Mouse (Mus musculus) cerebellum, adult 2 months (tissue): ENCODE data around the gene Spats1. TPM values are rescaled to one million over a fixed set of nuclear protein-coding genes. Genes with fewer than 3 reads are reported as not detected.

Source experiments
- DNase-seq, 2 experiments: peaks; one replicate each; pipeline ENCODE4 v3.0.0; 2021
- H3K27ac ChIP-seq: fragments of 200-500 bp; 2 replicates; pipeline ENCODE4 v1.5.1; 2012; ENCODE audit warnings: low read length, control low read depth, inconsistent platforms; ENCODE audit not compliant: insufficient read depth
- H3K27me3 ChIP-seq: fragments of 200-500 bp; 2 replicates; pipeline ENCODE4 v1.6.1; 2012; ENCODE audit warnings: inconsistent platforms, mild to moderate bottlenecking, low read length, moderate library complexity; ENCODE audit not compliant: control insufficient read depth, insufficient read depth
- H3K4me1 ChIP-seq: fragments of 200-500 bp; 2 replicates; pipeline ENCODE4 v1.6.1; 2011; ENCODE audit warnings: low read length; ENCODE audit not compliant: control insufficient read depth, insufficient read depth
- H3K4me3 ChIP-seq: fragments of 200-500 bp; replicated peaks from 2 replicates; pipeline ENCODE3; 2011; ENCODE audit warnings: mild to moderate bottlenecking, low read depth, low read length, control low read depth; ENCODE audit not compliant: insufficient read depth
- CTCF ChIP-seq: fragments of 200-500 bp; IDR thresholded peaks from 2 replicates; pipeline ENCODE4 v1.5.1; 2011; ENCODE audit warnings: low read depth, mild to moderate bottlenecking, control low read depth, low read length, moderate library complexity, borderline replicate concordance; ENCODE audit not compliant: insufficient read depth
- POLR2A ChIP-seq: fragments of 200-500 bp; IDR thresholded peaks from 2 replicates; pipeline ENCODE4 v1.6.1; 2011; ENCODE audit warnings: low read length, control low read depth, borderline replicate concordance; ENCODE audit not compliant: insufficient read depth
- WGBS: fragments of 180-500 bp; shearing (Covaris S2); methylation state at CpG from one replicate; pipeline ENCODE4 v1.1.7; 2018; 5-methylcytosine and 5-hydroxymethylcytosine counted together
- polyA plus RNA-seq: library from polyadenylated mRNA; depleted of rRNA; stranded (reverse); fragments of >200 nt; gene quantifications from 2 replicates; pipeline ENCODE4 v1.2.3, GENCODE M21; 2012

Spats1 gene
- polyA plus RNA-seq, 1 experiment: 2.6 TPM

DNA sequence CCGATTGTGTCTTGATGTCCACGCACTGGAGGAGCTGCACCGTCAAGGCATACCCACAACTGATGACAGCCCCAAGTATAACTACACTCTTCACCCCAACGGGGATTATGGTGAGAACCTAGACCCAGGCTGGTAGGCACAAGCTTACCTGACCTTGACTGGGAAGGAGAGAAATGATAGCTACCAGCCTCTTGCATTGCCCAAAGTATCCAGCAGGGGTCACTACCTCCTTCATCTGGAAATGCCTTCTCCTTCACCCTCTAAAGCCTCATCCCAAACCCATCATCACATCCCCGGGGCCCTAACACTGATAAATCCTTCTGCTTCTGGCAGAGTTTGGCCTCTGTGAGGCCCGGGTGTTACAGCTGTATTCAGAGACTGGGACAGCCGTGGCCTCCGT is 41.3 kb upstream of the Spats1 start:
- Histone ChIP-seq H3K4me3 (no peak overlapping the region), H3K4me1 (peaks cover 42% of the 10 kb centered on the region), H3K27me3 (no peaks in the 10 kb centered on the region), H3K27ac (peak overlapping the region; percentile 57)
- 35% methylated on average over 8 of the region's 8 CpGs for WGBS
- TF ChIP-seq CTCF (peak; percentile 92), POLR2A (no peak)
- peak; percentile 85 to 95 for DNase-seq

GRCm38 (mm10) chr17:45515806-45516205 is 40.6 kb upstream of the Spats1 start:
- no peak for TF ChIP-seq POLR2A
- no peak for TF ChIP-seq CTCF
- no peak overlapping the region for H3K4me3 ChIP-seq
- 88% methylated on average over 10 of the region's 10 CpGs for WGBS
- H3K4me1 ChIP-seq: peaks cover 42% of the 10 kb centered on the region
- H3K27me3 ChIP-seq: no peaks in the 10 kb centered on the region
- peak in 1 of 2 experiments; percentile 22 for DNase-seq
- H3K27ac ChIP-seq: no peak overlapping the region

DNA sequence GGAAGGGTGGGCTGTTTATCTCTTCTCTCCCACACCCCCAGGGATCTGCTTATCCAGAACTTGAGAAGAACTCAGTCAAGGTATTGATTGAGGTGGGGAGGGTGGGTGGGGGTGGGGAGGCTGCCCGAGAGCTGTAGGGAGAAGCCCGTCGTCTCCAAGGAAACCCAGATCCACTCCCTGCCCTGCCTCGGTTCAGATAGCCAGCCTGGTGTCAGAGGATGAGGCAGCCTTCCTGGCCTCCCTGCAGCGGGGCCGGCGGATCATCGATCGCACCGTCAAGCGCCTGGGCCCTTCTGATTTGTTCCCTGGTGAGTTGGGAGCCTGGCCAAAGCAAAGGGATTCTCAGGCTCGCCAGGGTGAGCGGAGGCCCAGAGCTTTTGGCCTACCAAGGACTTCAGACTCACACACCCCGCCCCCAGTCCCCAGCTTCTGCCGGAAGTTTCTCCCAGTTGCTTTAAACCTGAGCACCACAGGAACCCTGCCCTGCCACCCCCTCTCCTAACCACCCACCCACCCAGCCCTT is 40.0 kb upstream of the Spats1 start:
- no peak overlapping the region for H3K27ac ChIP-seq
- no peak overlapping the region for H3K4me3 ChIP-seq
- H3K27me3 ChIP-seq: no peaks in the 10 kb centered on the region
- TF ChIP-seq CTCF: no peak
- TF ChIP-seq POLR2A: no peak
- peaks cover 41% of the 10 kb centered on the region for H3K4me1 ChIP-seq
- 51% methylated on average over 15 of the region's 15 CpGs for WGBS
- DNase-seq: peak in 1 of 2 experiments; percentile 15

- 91% methylated on average over 4 of the region's 4 CpGs for WGBS
- peaks cover 9% of the 10 kb centered on the region for H3K4me1 ChIP-seq
- DNase-seq: no peak
- no peak overlapping the region for H3K4me3 ChIP-seq
- TF ChIP-seq CTCF: no peak
- TF ChIP-seq POLR2A: no peak
- H3K27me3 ChIP-seq: no peaks in the 10 kb centered on the region
- H3K27ac ChIP-seq: no peak overlapping the region
Observed at GRCm38 (mm10) chr17:45511757-45512156, 36.5 kb upstream of the Spats1 start.

- over 99% methylated on average over 4 of the region's 4 CpGs for WGBS
- no peak overlapping the region for H3K4me3 ChIP-seq
- H3K27ac ChIP-seq: no peak overlapping the region
- no peaks in the 10 kb centered on the region for H3K27me3 ChIP-seq
- no peak for DNase-seq
- no peak for TF ChIP-seq CTCF
- no peak for TF ChIP-seq POLR2A
- H3K4me1 ChIP-seq: peaks cover 7% of the 10 kb centered on the region
Observed at GRCm38 (mm10) chr17:45510871-45511270, 35.7 kb upstream of the Spats1 start.

GRCm38 (mm10) chr17:45506700-45507189 is 31.5 kb upstream of the Spats1 start, which contains the start of gene Aars2:
Gene Aars2 (plus strand): TSS chr17:45506841.
- 1% methylated on average over 42 of the region's 42 CpGs for WGBS
- TF ChIP-seq POLR2A (peak; percentile 66), CTCF (peak; percentile 65; the same call in 1 of the 2 replicates)
- DNase-seq: peak; percentile 92 to 96
- Histone ChIP-seq H3K4me1 (peaks cover 7% of the 10 kb centered on the region), H3K27me3 (no peaks in the 10 kb centered on the region), H3K27ac (peak within 1 kb of the TSS; percentile 90), H3K4me3 (peak within 1 kb of the TSS; percentile 71)

DNA sequence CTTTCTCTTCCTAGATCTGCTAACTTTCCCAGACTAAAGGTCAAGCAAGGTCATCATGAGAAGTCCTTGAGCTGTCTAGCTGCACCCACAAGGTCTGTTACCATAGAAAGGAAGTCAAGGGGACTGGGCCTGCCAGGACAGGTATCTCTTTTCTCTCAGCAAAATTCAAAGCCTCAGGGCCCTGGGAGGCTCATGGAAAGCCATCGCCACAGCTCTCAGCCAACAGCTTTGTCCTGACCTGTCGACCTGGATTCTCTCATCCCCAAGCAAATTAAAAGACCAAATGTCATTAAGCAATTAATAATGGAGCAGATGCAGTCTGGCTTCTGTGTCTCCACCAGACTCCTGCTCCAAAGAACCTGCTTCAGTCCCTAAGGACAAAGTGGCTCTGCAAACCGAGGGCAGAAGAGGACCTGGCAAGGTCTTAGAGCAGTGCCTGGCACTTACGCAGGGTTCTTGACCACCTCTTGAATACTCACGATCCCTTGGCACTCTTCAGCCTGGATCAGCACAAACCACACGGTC is 30.8 kb upstream of the Spats1 start:
- Histone ChIP-seq H3K27ac (no peak overlapping the region), H3K4me1 (peaks cover 7% of the 10 kb centered on the region), H3K27me3 (no peaks in the 10 kb centered on the region), H3K4me3 (no peak overlapping the region)
- no peak for TF ChIP-seq CTCF
- no peak for DNase-seq
- 22% methylated on average over 6 of the region's 6 CpGs for WGBS

GRCm38 (mm10) chr17:45503301-45503973 is 28.2 kb upstream of the Spats1 start:
- no peak overlapping the region for H3K27ac ChIP-seq
- no peaks in the 10 kb centered on the region for H3K27me3 ChIP-seq
- H3K4me3 ChIP-seq: no peak overlapping the region
- no peak for DNase-seq
- no peak for TF ChIP-seq CTCF
- TF ChIP-seq POLR2A: no peak
- WGBS: 52% methylated on average over 5 of the region's 5 CpGs
- peaks cover 7% of the 10 kb centered on the region for H3K4me1 ChIP-seq
